8 mouse cellular contexts compared by ENCODE assay signal in genomic region chr1:75125418-75125817, GRCm38 (mm10). TPM values are rescaled to one million over a fixed set of nuclear protein-coding genes. Genes with fewer than 3 reads are reported as not detected.
DNase-seq lines count a peak whose midpoint lies in the region; ATAC-seq and TF ChIP-seq lines count a peak whose summit lies in the region.

No protein-coding gene starts in this region.

- no peaks in the 10 kb centered on the region for H3K27me3 ChIP-seq in heart, embryonic 15.5 days
- H3K27me3 ChIP-seq in hindbrain, embryonic 15.5 days, result no peaks in the 10 kb centered on the region
- no peaks in the 10 kb centered on the region for H3K27me3 ChIP-seq in midbrain, embryonic 14.5 days (ENCODE audit: control insufficient read depth, insufficient read depth, low read length)

- no peak for TF ChIP-seq CTCF in bone marrow, adult 2 months (IDR thresholded peaks at IDR 0.05; ENCODE audit: control insufficient read depth, insufficient read depth, low read length)

- peak overlapping the region; percentile 98 for H3K27ac ChIP-seq in heart, embryonic 15.5 days
- peak overlapping the region; percentile 98 for H3K27ac ChIP-seq in bone marrow, adult 2 months (ENCODE audit: control insufficient read depth, insufficient read depth, low read depth, low read length, poor library complexity)
- H3K27ac ChIP-seq in hindbrain, embryonic 15.5 days (replicated peaks), result peak overlapping the region; percentile 89; the same call in 1 of the 2 replicates
- H3K27ac ChIP-seq in midbrain, embryonic 14.5 days (replicated peaks; ENCODE audit: low read depth, low read length), result peak overlapping the region; percentile 91

- H3K9ac ChIP-seq in heart, embryonic 15.5 days, result peak overlapping the region; percentile 71; the same call in 1 of the 2 replicates
- H3K9ac ChIP-seq in hindbrain, embryonic 15.5 days, result 0 out of 2 replicates have a peak overlapping the region, but pooled peaks have one; percentile 53
- peak overlapping the region; percentile 58 for H3K9ac ChIP-seq in midbrain, embryonic 14.5 days (replicated peaks; ENCODE audit: low read length)

- H3K36me3 ChIP-seq in heart, embryonic 15.5 days, result no peaks in the 10 kb centered on the region
- H3K36me3 ChIP-seq in hindbrain, embryonic 15.5 days, result no peaks in the 10 kb centered on the region
- H3K36me3 ChIP-seq in midbrain, embryonic 14.5 days (ENCODE audit: control insufficient read depth, insufficient read depth, low read length), result no peaks in the 10 kb centered on the region

- peak overlapping the region; percentile 72 for H3K4me3 ChIP-seq in heart, embryonic 15.5 days
- peak overlapping the region; percentile 48 for H3K4me3 ChIP-seq in bone marrow, adult 2 months (replicated peaks; ENCODE audit: control insufficient read depth, low read depth, low read length)
- H3K4me3 ChIP-seq in hindbrain, embryonic 15.5 days, result peak overlapping the region; percentile 50
- peak overlapping the region; percentile 58 for H3K4me3 ChIP-seq in midbrain, embryonic 14.5 days (replicated peaks; ENCODE audit: low read depth, low read length)

- TF ChIP-seq POLR2A in bone marrow, adult 2 months (IDR thresholded peaks at IDR 0.05; ENCODE audit: borderline replicate concordance, control insufficient read depth, low read depth, low read length), result no peak

- ATAC-seq in heart, embryonic 15.5 days (replicated peaks; ENCODE audit: insufficient number of reproducible peaks, insufficient read depth, low FRiP score, low read depth), result no peak; the same call in 1 of the 2 replicates
- peak; percentile 6; the same call in 1 of the 2 replicates for ATAC-seq in hindbrain, embryonic 15.5 days (ENCODE audit: low FRiP score, low read depth)
- no peak for ATAC-seq in midbrain, embryonic 14.5 days (ENCODE audit: low FRiP score, low TSS enrichment)
- no peak; the same call in 1 of the 2 replicates for ATAC-seq in cerebellum, adult (ENCODE audit: insufficient number of reproducible peaks, low FRiP score, low TSS enrichment)

- no peak for DNase-seq in heart, adult 11 months
- DNase-seq in midbrain, embryonic 14.5 days, result no peak
- DNase-seq in right cerebral cortex, postnatal 14 days, result no peak
- DNase-seq in adrenal gland, adult 8-10 months, result no peak

- H3K4me1 ChIP-seq in heart, embryonic 15.5 days (replicated peaks), result peaks cover 9% of the 10 kb centered on the region
- H3K4me1 ChIP-seq in bone marrow, adult 2 months (ENCODE audit: control insufficient read depth, insufficient read depth, low read length), result peaks cover 5% of the 10 kb centered on the region; the same call in 1 of the 2 replicates
- no peaks in the 10 kb centered on the region; the same call in 1 of the 2 replicates for H3K4me1 ChIP-seq in hindbrain, embryonic 15.5 days (replicated peaks)
- no peaks in the 10 kb centered on the region for H3K4me1 ChIP-seq in midbrain, embryonic 14.5 days (ENCODE audit: control insufficient read depth, insufficient read depth, low read length)

- peak overlapping the region; percentile 73 for H3K4me2 ChIP-seq in heart, embryonic 15.5 days
- peak overlapping the region; percentile 60 for H3K4me2 ChIP-seq in hindbrain, embryonic 15.5 days
- H3K4me2 ChIP-seq in midbrain, embryonic 14.5 days (ENCODE audit: low read length), result peak overlapping the region; percentile 68

- H3K9me3 ChIP-seq in heart, embryonic 15.5 days (replicated peaks), result no peaks in the 10 kb centered on the region
- no peaks in the 10 kb centered on the region for H3K9me3 ChIP-seq in hindbrain, embryonic 15.5 days
- H3K9me3 ChIP-seq in midbrain, embryonic 14.5 days (ENCODE audit: control insufficient read depth, low read length), result no peaks in the 10 kb centered on the region

- 35% methylated on average over 5 of the region's 5 CpGs for WGBS in heart, embryonic 15.5 days
- WGBS in bone marrow, adult 2 months, result 18% methylated on average over 5 of the region's 5 CpGs
- WGBS in hindbrain, embryonic 15.5 days, result 38% methylated on average over 5 of the region's 5 CpGs
- 40% methylated on average over 5 of the region's 5 CpGs for whole genome bisulfite sequencing in midbrain, embryonic 14.5 days

RNA-seq across cellular contexts. Expression of gene Nhej1, which starts 0.4 kb away (rescaled TPM):
- 7.2 and 8.9 TPM in 2 replicates for polyA plus RNA-seq in heart, embryonic 15.5 days (2015; fragmentation: Nextera tagmentation; extraction: Ambion mirVana)
- polyA plus RNA-seq in bone marrow, adult 2 months (2011; ENCODE audit: insufficient read depth, insufficient read length, low replicate concordance, missing spikeins), result 5.6 and 11.6 TPM in 2 replicates
- polyA plus RNA-seq in hindbrain, embryonic 15.5 days (2015; fragmentation: Nextera tagmentation; extraction: Ambion mirVana), result 6.8 and 6.9 TPM in 2 replicates
- polyA plus RNA-seq in midbrain, embryonic 14.5 days (2014; fragmentation: Nextera tagmentation; extraction: Ambion mirVana), result 6.9 and 7.7 TPM in 2 replicates
- total RNA-seq in adrenal gland, adult 8-10 months (2022), result 1 to 10 TPM; 5.7 to 7.3 (median 7.2) TPM

RNA-seq across cellular contexts. Expression of gene Slc23a3, which starts 8.3 kb away (rescaled TPM):
- 0.53 and 1.2 TPM in 2 replicates for polyA plus RNA-seq in heart, embryonic 15.5 days (2015; fragmentation: Nextera tagmentation; extraction: Ambion mirVana)
- polyA plus RNA-seq in bone marrow, adult 2 months (2011; ENCODE audit: insufficient read depth, insufficient read length, low replicate concordance, missing spikeins), result 1.7 TPM in 1 of 2 replicates, not detected in the other
- polyA plus RNA-seq in hindbrain, embryonic 15.5 days (2015; fragmentation: Nextera tagmentation; extraction: Ambion mirVana), result not detected in 2 replicates
- polyA plus RNA-seq in midbrain, embryonic 14.5 days (2014; fragmentation: Nextera tagmentation; extraction: Ambion mirVana), result not detected in 2 replicates
- total RNA-seq in adrenal gland, adult 8-10 months (2022), result under 1 TPM; 0.15 to 0.77 (median 0.29) TPM

RNA-seq across cellular contexts. Expression of gene Cnppd1, which starts 17.1 kb away (rescaled TPM):
- 33.7 and 39.3 TPM in 2 replicates for polyA plus RNA-seq in heart, embryonic 15.5 days (2015; fragmentation: Nextera tagmentation; extraction: Ambion mirVana)
- polyA plus RNA-seq in bone marrow, adult 2 months (2011; ENCODE audit: insufficient read depth, insufficient read length, low replicate concordance, missing spikeins), result 55.3 and 100 TPM in 2 replicates
- 48.2 and 52.3 TPM in 2 replicates for polyA plus RNA-seq in hindbrain, embryonic 15.5 days (2015; fragmentation: Nextera tagmentation; extraction: Ambion mirVana)
- 48.8 and 52.5 TPM in 2 replicates for polyA plus RNA-seq in midbrain, embryonic 14.5 days (2014; fragmentation: Nextera tagmentation; extraction: Ambion mirVana)
- total RNA-seq in adrenal gland, adult 8-10 months (2022), result 10 to 100 TPM; 38.5 to 48.6 (median 43.4) TPM

RNA-seq across cellular contexts. Expression of gene Retreg2, which starts 17.2 kb away (rescaled TPM):
- polyA plus RNA-seq in heart, embryonic 15.5 days (2015; fragmentation: Nextera tagmentation; extraction: Ambion mirVana), result 30.7 and 41.6 TPM in 2 replicates
- 71.5 and 92.9 TPM in 2 replicates for polyA plus RNA-seq in bone marrow, adult 2 months (2011; ENCODE audit: insufficient read depth, insufficient read length, low replicate concordance, missing spikeins)
- 134 and 146 TPM in 2 replicates for polyA plus RNA-seq in hindbrain, embryonic 15.5 days (2015; fragmentation: Nextera tagmentation; extraction: Ambion mirVana)
- 126 and 133 TPM in 2 replicates for polyA plus RNA-seq in midbrain, embryonic 14.5 days (2014; fragmentation: Nextera tagmentation; extraction: Ambion mirVana)
- total RNA-seq in adrenal gland, adult 8-10 months (2022), result 100 to 1,000 TPM in 3 of 4 experiments, 10 to 100 TPM in 1; 98.5 to 113 (median 104) TPM

RNA-seq across cellular contexts. Expression of gene Zfand2b, which starts 43.0 kb away (rescaled TPM):
- 26.5 and 32.5 TPM in 2 replicates for polyA plus RNA-seq in heart, embryonic 15.5 days (2015; fragmentation: Nextera tagmentation; extraction: Ambion mirVana)
- polyA plus RNA-seq in bone marrow, adult 2 months (2011; ENCODE audit: insufficient read depth, insufficient read length, low replicate concordance, missing spikeins), result 28.5 and 49.8 TPM in 2 replicates
- 40.1 and 40.2 TPM in 2 replicates for polyA plus RNA-seq in hindbrain, embryonic 15.5 days (2015; fragmentation: Nextera tagmentation; extraction: Ambion mirVana)
- polyA plus RNA-seq in midbrain, embryonic 14.5 days (2014; fragmentation: Nextera tagmentation; extraction: Ambion mirVana), result 34.5 and 34.8 TPM in 2 replicates
- 10 to 100 TPM; 34.2 to 39.7 (median 36.2) TPM for total RNA-seq in adrenal gland, adult 8-10 months (2022)
